Mouse (Mus musculus) forebrain, embryonic 13.5 days (tissue): Measurements from ENCODE around the gene Rnf207. TPM values are rescaled to one million over a fixed set of nuclear protein-coding genes. Genes with fewer than 3 reads are reported as not detected.

Source experiments
- ATAC-seq: fragments of 200-750 bp; cut with Nextera tagmentation; 2 replicates; pipeline ENCODE4 v1.8.0; 2017
- H3K27ac ChIP-seq: fragments of 300-500 bp; sonication (generic); 2 replicates; pipeline ENCODE4 v1.5.1; 2015; ENCODE audit warnings: inconsistent platforms, mild to moderate bottlenecking, moderate library complexity
- H3K27me3 ChIP-seq: fragments of 300-500 bp; sonication (generic); 2 replicates; pipeline ENCODE4 v1.6.1; 2015; ENCODE audit warnings: mild to moderate bottlenecking, inconsistent platforms
- H3K36me3 ChIP-seq: fragments of 300-500 bp; sonication (generic); 2 replicates; pipeline ENCODE4 v1.6.1; 2015; ENCODE audit warnings: mild to moderate bottlenecking, inconsistent platforms; ENCODE audit not compliant: poor library complexity, severe bottlenecking
- H3K4me1 ChIP-seq: fragments of 300-500 bp; sonication (generic); 2 replicates; pipeline ENCODE4 v1.6.1; 2015; ENCODE audit warnings: inconsistent platforms
- H3K4me2 ChIP-seq: fragments of 300-500 bp; sonication (generic); 2 replicates; pipeline ENCODE4 v1.6.1; 2015; ENCODE audit warnings: inconsistent platforms, mild to moderate bottlenecking, moderate library complexity
- H3K4me3 ChIP-seq: fragments of 300-500 bp; sonication (generic); 2 replicates; pipeline ENCODE4 v1.5.1; 2015; ENCODE audit warnings: mild to moderate bottlenecking, inconsistent platforms
- H3K9ac ChIP-seq: fragments of 300-500 bp; sonication (generic); 2 replicates; pipeline ENCODE4 v1.6.1; 2015; ENCODE audit warnings: mild to moderate bottlenecking, inconsistent platforms
- H3K9me3 ChIP-seq: fragments of 300-500 bp; sonication (generic); replicated peaks from 2 replicates; pipeline ENCODE4 v1.6.1; 2016; ENCODE audit warnings: inconsistent platforms
- WGBS: fragments of 180-500 bp; shearing (Covaris S2); methylation state at CpG from one replicate; pipeline ENCODE4 v1.1.7; 2015; 5-methylcytosine and 5-hydroxymethylcytosine counted together
- polyA plus RNA-seq: library from polyadenylated mRNA; unstranded; fragments of >200 nt; fragmentation: Nextera tagmentation; extraction: Ambion mirVana; gene quantifications from 2 replicates; pipeline ENCODE4 v1.2.1, GENCODE M21; 2015

The Rnf207 gene
- polyA plus RNA-seq, 1 experiment from 2014 or later, result 1.7 TPM

DNA sequence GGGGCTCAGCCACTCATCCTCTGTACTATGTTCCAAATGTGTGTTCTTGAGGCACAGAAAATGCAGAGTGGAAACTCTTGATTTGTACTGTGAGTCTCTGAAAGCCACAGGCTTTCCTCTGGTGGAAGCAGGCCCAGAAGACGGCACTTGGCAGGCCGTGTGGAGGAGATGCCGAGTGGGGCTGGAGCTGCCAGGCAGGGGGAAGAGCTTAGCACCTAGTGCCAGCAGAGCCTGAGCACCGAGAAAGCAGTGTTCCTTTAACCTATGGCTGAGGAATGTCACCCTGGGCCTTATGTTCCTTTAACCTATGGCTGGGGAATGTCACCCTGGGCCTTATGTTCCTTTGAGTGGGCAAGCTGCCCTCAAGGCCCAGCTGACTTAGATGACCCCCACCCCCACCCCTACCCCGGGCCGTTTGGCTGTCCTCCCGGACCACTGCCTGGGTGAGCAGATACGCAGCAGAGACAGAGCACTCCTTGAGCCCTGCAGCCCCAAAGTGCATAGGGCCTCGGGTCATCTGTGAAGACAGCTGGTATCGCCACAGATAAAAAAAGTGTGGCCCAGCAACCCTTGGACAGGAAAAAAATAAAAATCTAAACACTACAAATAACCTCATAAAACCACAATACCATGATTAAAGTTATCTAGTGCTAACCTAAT lies 52.4 kb downstream of the Rnf207 start:
- Histone ChIP-seq H3K27ac (0 out of 2 replicates have a peak overlapping the region, but pooled peaks have one; percentile 4), H3K4me2 (no peak overlapping the region), H3K4me1 (peaks cover 31% of the 10 kb centered on the region), H3K4me3 (no peak overlapping the region), H3K36me3 (peaks cover 4% of the 10 kb centered on the region; the same call in 1 of the 2 replicates), H3K9ac (no peak overlapping the region), H3K9me3 (no peaks in the 10 kb centered on the region), H3K27me3 (0 out of 2 replicates have a peak, but pooled peaks cover 2% of the 10 kb centered on the region)
- 62% methylated on average over 10 of the region's 10 CpGs for WGBS
- ATAC-seq, result no peak

DNA sequence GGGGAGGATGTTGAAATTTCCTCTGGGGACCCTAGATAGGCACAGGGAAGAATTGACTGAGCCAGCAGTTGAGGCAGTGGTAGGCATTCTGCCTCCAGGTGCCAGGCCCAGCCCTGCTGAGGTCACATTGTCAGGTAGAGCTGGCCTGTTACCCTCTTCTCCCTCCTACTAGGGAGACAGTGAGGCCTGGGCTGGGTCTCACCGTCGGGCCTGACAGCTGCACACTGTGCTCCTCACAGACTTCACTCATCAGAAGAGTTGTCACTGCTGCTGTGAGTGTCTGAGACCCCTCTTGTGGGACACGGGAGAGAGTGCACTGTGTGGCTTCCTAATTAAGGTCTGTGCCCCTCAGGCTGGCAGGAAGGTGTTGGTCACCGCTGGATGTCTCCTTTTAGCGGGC lies 53.0 kb downstream of the Rnf207 start:
- peaks cover 32% of the 10 kb centered on the region for H3K4me1 ChIP-seq
- 45% methylated on average over 5 of the region's 5 CpGs for WGBS
- no peaks in the 10 kb centered on the region for H3K27me3 ChIP-seq
- no peak overlapping the region for H3K9ac ChIP-seq
- no peaks in the 10 kb centered on the region for H3K9me3 ChIP-seq
- no peak for ATAC-seq
- no peak overlapping the region for H3K4me3 ChIP-seq
- peaks cover 8% of the 10 kb centered on the region; the same call in 1 of the 2 replicates for H3K36me3 ChIP-seq
- H3K27ac ChIP-seq, result 0 out of 2 replicates have a peak overlapping the region, but pooled peaks have one; percentile 31
- H3K4me2 ChIP-seq, result no peak overlapping the region

DNA sequence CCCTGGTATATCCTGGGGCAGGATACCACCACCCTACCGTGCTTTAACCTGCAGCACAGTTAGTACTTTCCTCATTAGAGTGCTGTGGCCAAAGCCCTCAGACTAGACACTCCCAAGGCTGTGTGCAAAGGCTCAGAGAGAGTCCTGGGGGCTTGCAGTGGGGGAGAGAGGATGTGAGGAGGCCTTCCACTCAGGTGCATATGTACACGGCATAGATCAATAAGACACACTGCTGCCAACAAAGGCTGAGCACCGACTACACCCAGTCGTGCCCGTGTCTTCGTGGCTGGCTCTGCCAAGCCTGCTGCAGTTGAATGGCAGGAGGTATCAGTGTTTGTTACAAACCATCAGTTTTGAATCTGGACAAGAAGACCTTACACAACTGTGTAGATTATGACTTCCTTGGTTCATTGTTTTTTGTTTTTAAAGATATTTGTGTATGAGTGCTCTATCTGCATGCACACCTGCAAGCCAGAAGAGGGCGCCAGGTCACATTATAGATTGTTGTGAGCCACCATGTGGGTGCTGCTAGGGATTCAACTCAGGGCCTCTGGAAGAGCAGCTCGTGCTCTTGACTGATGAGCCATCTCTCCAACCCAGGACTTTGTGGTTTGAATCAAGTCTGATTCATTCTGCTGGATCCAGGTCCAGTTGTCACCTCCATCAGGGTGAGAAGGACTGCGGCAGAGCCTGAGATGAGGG lies 53.8 kb downstream of the Rnf207 start:
- Histone ChIP-seq H3K4me2 (no peak overlapping the region), H3K9ac (no peak overlapping the region), H3K27me3 (no peaks in the 10 kb centered on the region), H3K36me3 (peaks cover 15% of the 10 kb centered on the region), H3K27ac (no peak overlapping the region), H3K9me3 (no peaks in the 10 kb centered on the region), H3K4me3 (no peak overlapping the region), H3K4me1 (peaks cover 32% of the 10 kb centered on the region)
- ATAC-seq, result no peak
- WGBS, result 92% methylated on average over 9 of the region's 9 CpGs

DNA sequence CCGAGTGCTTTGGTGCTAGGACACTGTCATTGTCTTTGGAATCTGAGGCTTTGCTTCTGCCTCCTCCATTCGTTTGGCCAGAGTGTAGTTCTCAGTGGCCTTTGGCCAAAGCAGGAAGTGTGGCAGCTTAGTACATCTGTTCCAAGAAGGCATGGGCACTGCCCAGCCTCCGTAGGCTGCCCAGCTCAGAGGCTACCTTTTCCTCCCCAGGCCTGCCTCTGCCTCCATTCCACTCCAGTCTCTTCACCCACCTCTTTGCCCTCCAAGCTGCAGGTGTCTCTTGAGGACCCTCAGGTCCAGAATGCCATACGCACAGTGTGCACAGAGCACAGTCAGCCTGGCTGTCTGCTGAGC lies 54.6 kb downstream of the Rnf207 start:
- Histone ChIP-seq H3K27me3 (no peaks in the 10 kb centered on the region), H3K4me2 (no peak overlapping the region), H3K4me3 (no peak overlapping the region), H3K27ac (no peak overlapping the region), H3K4me1 (peaks cover 32% of the 10 kb centered on the region), H3K9me3 (no peaks in the 10 kb centered on the region), H3K9ac (no peak overlapping the region), H3K36me3 (peaks cover 19% of the 10 kb centered on the region)
- WGBS, result 55% methylated on average over 4 of the region's 4 CpGs
- no peak for ATAC-seq

DNA sequence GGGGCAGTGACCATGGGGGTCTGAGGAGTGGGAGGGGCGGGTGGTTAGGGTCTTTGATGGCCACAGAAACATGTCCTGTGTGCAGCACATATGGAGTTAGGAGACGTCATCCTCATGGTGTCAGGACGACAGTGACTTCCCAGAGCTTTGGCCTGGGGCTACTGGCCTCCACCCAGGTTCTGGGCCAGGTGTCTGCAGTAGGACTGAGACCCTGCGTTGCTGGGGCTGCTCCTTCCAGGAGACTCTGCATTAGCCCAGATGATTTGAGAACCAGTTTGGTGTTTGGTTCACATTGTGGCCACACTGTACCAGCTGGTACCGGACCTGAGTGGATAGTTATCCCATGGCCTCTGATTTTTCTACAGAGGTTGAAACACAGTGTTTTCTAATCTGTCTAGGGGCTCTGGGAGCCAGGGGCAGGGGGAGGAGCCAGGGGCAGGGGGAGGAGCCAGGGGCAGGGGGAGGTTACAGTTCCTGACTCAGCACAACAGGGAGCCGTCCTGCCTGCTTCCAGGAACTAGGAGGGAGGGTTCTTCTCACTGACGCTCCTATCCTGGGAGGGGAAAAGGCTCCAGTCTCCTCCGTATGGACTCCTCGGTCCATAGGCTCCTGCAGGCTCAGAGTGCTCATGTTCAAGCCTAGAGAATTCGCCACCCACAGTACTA lies 55.1 kb downstream of the Rnf207 start:
- Histone ChIP-seq H3K4me3 (no peak overlapping the region), H3K27ac (no peak overlapping the region), H3K9me3 (no peaks in the 10 kb centered on the region), H3K4me2 (no peak overlapping the region), H3K27me3 (no peaks in the 10 kb centered on the region), H3K36me3 (peaks cover 19% of the 10 kb centered on the region), H3K4me1 (peaks cover 32% of the 10 kb centered on the region), H3K9ac (no peak overlapping the region)
- WGBS, result 32% methylated on average over 10 of the region's 10 CpGs
- ATAC-seq, result no peak

DNA sequence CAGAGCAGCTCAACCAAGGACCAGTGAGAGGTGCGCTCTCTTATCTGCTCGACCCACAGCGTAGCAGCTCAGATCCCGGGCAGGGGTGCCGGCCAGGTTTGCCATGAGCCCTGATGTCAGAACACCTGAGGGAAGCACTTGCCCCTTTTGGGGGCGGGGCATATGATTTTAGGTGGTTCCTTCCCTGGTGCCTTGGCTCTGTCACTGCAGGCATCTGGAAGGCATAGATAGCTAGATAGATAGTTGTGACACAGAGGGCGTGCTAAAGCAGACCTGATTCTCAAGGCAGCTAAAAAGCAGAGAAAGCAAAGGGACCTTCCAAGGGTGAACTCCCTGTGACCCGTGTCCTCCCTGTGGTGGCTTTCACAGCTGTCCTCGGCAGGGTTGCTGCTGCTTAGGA lies 55.7 kb downstream of the Rnf207 start:
- no peak overlapping the region for H3K4me3 ChIP-seq
- no peak overlapping the region for H3K4me2 ChIP-seq
- H3K9ac ChIP-seq, result no peak overlapping the region
- no peak for ATAC-seq
- peaks cover 32% of the 10 kb centered on the region for H3K4me1 ChIP-seq
- WGBS, result 75% methylated on average over 9 of the region's 9 CpGs
- peaks cover 19% of the 10 kb centered on the region for H3K36me3 ChIP-seq
- H3K27me3 ChIP-seq, result no peaks in the 10 kb centered on the region
- H3K9me3 ChIP-seq, result no peaks in the 10 kb centered on the region
- no peak overlapping the region for H3K27ac ChIP-seq

GRCm38 (mm10) chr4:152262187-152262586 lies 56.6 kb downstream of the Rnf207 start:
- Histone ChIP-seq H3K36me3 (peaks cover 19% of the 10 kb centered on the region), H3K4me1 (peaks cover 31% of the 10 kb centered on the region), H3K9ac (no peak overlapping the region), H3K4me3 (no peak overlapping the region), H3K27ac (no peak overlapping the region), H3K9me3 (no peaks in the 10 kb centered on the region), H3K27me3 (no peaks in the 10 kb centered on the region), H3K4me2 (no peak overlapping the region)
- no peak for ATAC-seq
- 71% methylated on average over 9 of the region's 9 CpGs for WGBS

DNA sequence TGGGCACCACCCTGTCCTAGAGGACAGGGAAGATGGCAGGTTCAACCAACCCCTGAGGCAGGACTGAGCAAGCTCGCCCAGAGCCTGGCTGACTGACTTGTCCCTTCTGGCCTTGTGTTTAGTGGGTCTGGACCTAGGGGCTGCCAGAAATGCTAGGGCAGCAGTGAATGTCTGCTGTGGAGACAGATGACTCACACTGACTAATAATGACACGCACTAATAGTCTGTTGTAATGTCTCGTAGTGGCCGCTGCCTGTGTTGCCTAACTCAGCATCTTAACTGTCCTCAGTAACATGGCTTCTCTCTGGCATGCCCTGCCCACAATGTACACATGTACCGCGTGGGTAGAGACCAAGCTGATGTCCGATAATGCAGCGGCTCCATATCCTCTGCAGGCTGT lies 58.3 kb downstream of the Rnf207 start:
- Histone ChIP-seq H3K4me3 (no peak overlapping the region), H3K36me3 (peaks cover 18% of the 10 kb centered on the region), H3K4me1 (peaks cover 22% of the 10 kb centered on the region), H3K9ac (no peak overlapping the region), H3K27ac (no peak overlapping the region), H3K4me2 (no peak overlapping the region), H3K27me3 (no peaks in the 10 kb centered on the region), H3K9me3 (no peaks in the 10 kb centered on the region)
- ATAC-seq, result no peak
- WGBS, result 94% methylated on average over 8 of the region's 8 CpGs

GRCm38 (mm10) chr4:152257070-152257469 lies 61.7 kb downstream of the Rnf207 start:
- H3K27ac ChIP-seq, result peak overlapping the region; percentile 26; the same call in 1 of the 2 replicates
- no peaks in the 10 kb centered on the region for H3K9me3 ChIP-seq
- H3K4me1 ChIP-seq, result 0 out of 2 replicates have a peak, but pooled peaks cover 10% of the 10 kb centered on the region
- ATAC-seq, result peak; percentile 59
- peaks cover 30% of the 10 kb centered on the region for H3K36me3 ChIP-seq
- H3K4me2 ChIP-seq, result no peak overlapping the region
- H3K9ac ChIP-seq, result no peak overlapping the region
- 70% methylated on average over 6 of the region's 6 CpGs for WGBS
- no peaks in the 10 kb centered on the region for H3K27me3 ChIP-seq
- H3K4me3 ChIP-seq, result no peak overlapping the region

Other genes starting within 250 kb of the Rnf207 start
- gene Plekhg5, start 246.5 kb downstream of the Rnf207 start, polyA plus RNA-seq, result 8.4 and 9.2 TPM in 2 replicates
- gene Tnfrsf25, start 203.1 kb downstream of the Rnf207 start, polyA plus RNA-seq, result 0.38 and 0.88 TPM in 2 replicates
- 0.10 and 0.13 TPM in 2 replicates for gene Espn, start 166.6 kb downstream of the Rnf207 start, polyA plus RNA-seq
- not detected in 2 replicates for gene Hes2, start 160.1 kb downstream of the Rnf207 start, polyA plus RNA-seq
- 126 and 135 TPM in 2 replicates for gene Acot7, start 140.9 kb downstream of the Rnf207 start, polyA plus RNA-seq
- 2.2 and 3.2 TPM in 2 replicates for gene Gpr153, start 44.8 kb downstream of the Rnf207 start, polyA plus RNA-seq
- gene Hes3, start 27.3 kb downstream of the Rnf207 start, polyA plus RNA-seq, result not detected in 2 replicates
- gene Icmt, start 21.8 kb downstream of the Rnf207 start, polyA plus RNA-seq, result 13.4 and 16.8 TPM in 2 replicates
- gene Rpl22, start 6.7 kb upstream of the Rnf207 start, polyA plus RNA-seq, result 265 and 331 TPM in 2 replicates
- gene Chd5, start 19.7 kb upstream of the Rnf207 start, polyA plus RNA-seq, result 20.1 and 21.0 TPM in 2 replicates
- gene Nphp4, start 157.7 kb upstream of the Rnf207 start, polyA plus RNA-seq, result 4.4 and 5.2 TPM in 2 replicates
- gene Kcnab2, start 158.9 kb upstream of the Rnf207 start, polyA plus RNA-seq, result 12.2 and 13.1 TPM in 2 replicates